Mouse (Mus musculus) inflammation-experienced regulatory T-cells, adult 6 months (primary cell): ENCODE results near the gene Rbck1. TPM values are rescaled to one million over a fixed set of nuclear protein-coding genes. Genes with fewer than 3 reads are reported as not detected.
"Not testable (repeated sequence)": the region's sequence is repeated elsewhere in the genome, so short reads cannot be mapped to it uniquely, and the experiment has no call there.

ENCODE experiments used
- ATAC-seq: one replicate; pipeline ENCODE4 v1.8.0; 2017
- polyA plus RNA-seq, 3 experiments: library from polyadenylated mRNA; unstranded; fragments of 100-300 nt; shearing (Covaris generic); gene quantifications; one replicate each; pipeline ENCODE4 v1.2.1; 2017

Rbck1 gene
- polyA plus RNA-seq, 3 experiments from 2014 or later = 54.0 to 68.9 (median 63.6) TPM

DNA sequence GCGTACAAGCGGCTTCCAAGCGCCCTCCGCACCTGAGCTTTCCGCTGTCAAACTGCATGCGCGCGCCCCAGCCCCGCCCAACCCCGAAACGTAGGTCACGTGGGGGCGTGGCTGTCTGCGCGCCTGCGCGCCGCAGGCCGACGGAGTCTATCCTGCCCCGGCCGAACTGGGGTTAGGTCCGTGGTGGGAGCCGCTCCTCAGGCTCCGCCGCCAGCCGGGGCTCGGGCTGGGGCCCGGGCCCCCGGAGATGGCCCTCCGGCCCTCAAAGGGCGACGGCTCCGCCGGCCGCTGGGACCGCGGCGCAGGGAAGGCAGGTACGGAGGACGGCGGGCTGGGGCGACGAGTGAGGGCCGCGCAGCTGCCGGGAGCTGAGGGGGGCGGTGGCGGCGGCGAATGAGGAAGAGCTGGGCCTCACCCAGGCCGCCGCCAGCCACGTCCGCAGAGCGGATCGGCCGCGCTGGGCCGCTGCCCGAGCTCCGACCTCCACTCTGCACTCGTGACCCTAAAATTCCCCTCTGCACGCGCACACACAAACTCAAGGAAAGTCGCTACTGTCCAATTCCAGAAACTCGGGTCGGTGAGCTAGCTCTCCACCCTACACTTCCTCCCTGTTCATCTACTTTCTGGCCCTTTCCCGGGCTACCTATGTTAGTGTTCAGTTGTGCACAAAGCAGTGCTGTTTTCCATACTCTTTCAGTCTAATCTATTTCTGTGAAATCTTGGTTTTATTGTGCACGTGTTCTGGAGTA is 38.6 kb downstream of the Rbck1 start, which contains the start of gene Tbc1d20:
Gene Tbc1d20 (plus strand): TSS at position 102 of the 749 bp plus-strand sequence.
- ATAC-seq = peak; percentile 91

DNA sequence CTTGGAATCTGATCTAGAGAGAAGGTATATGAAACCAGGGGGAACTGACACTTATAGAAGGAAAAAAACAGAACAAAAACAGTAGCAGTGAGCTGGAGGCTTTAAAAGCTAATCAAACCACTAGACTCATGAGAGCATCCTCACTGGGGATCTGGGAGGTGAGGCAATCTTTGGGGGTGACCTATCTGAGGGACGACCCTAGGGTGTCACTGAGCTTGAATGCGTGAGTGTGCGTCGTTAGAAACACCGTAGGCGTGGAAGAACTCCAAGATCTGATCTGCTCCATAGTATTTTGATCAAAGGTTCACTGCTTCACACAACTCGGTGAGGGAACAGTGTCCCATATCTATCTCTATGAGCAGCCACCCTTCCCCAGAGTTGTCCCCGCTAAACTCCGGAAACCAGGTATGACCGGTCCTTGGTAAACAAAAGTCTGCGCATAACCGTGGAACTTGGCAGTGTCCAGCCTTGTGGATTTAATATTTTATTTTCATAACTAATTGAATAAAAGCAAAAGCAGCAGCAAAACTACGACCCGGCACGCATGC is 39.2 kb downstream of the Rbck1 start:
- peak; percentile 33 for ATAC-seq

DNA sequence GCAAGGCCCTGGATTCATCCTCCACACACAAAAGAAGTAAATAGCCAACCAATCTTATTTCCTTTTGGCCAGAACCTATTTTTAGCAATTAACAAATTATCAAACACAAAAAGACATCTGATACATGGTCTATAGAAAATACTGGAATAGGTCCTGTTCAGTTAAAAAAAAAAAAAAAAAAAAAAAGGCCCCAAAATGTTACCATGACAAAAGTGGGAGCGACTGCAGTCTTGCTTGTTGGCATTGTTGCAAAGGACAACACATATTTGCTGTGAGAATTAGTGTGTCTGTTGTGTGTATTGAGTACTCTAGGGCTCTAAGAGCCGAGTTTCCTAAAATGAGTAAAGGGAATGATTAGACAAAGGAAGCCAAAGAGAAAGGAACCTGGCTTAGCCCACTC is 40.0 kb downstream of the Rbck1 start:
- ATAC-seq = no peak

DNA sequence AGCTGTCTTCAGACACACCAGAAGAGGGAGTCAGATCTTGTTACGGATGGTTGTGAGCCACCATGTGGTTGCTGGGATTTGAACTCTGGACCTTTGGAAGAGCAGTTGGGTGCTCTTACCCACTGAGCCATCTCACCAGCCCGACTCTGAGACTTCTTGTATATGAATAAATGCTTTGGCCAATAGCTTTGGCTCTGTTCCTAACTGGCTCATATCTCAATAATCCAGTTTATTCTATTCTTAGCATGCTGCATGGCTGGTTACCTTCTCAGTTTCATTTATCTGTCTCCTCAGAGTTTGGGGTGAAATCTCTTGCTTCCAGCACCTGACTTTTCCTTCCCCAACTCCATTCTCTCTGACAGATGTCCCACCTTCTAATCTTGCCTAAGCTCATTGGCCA is 42.8 kb downstream of the Rbck1 start:
- not testable (repeated sequence) for ATAC-seq

DNA sequence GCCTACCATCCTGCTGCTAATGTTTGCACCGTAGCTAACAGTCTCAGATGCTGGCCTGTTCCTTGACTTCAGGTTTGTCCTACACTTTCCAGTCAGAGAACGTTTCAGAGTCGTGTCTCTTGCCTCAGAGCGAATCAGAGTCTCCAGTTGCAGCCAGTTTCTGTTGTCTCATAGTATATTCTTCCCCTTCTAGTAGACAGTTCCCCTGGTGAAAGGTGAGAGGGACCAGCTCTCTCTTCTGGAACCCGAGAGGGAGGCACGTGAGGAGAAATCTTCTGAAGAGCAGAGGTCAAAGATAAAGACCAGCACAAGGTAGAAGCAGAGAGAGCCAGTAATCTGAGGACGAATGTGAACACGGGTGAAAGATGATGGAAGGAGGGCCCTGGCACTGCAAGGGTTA is 44.4 kb downstream of the Rbck1 start:
- ATAC-seq = no peak

DNA sequence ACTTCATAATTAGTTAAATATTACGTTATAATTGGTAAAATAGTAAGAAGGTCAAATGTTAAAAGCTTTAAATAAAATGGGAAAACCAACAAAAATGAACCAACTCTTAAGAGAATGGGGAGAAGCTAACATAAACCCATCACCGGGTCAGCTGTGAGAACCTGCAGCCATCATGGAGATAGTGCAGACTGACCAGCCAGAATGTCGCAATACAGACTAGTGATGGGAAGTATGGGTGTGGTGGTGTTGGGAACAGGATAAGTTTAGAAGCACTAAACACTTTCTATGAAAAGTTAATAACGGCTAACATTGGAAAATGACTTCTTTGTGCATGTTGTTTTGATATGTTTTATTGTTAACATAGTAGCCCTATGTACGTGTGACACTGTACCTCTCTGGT is 44.9 kb downstream of the Rbck1 start:
- ATAC-seq = no peak

DNA sequence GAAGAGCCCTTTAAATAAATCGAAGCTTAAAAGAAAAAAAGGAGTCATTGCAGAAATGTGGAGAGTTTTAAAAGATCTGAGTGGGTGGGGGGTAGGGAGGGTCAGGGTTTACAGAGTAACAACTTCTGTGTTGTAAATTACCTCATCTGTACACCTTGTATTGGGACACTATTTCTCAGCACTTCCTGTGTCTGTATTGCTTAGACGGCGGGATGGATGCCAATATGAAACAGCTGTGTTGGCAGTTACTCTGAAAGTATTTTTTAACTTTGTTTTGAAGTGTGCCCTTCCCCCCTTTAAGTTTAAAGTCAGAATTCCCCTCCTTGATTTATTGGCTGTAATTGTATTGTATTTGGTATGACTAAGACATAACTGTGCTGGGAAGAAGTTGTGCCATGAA is 51.0 kb downstream of the Rbck1 start:
- ATAC-seq = peak; percentile 69

DNA sequence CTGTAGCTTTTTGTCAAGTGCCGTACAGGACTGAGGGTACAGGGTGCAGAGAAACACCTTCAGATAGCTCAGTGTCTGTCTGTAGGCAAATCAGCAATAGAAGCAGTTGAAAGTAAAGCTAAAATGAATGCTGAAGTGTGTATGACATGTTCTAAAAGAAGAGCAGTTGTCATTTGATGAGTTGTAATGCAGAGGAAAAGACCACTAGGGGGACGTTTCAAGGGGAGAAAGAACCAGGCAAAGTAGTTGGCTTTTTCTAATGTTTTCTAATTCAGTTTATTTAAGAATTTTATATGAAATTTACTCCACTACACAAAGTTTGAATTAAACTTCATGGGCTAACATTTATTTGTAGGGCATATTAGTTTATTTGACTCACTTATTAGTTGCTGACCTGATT is 58.8 kb downstream of the Rbck1 start:
- no peak for ATAC-seq

Other genes with a start within 250 kb of the Rbck1 start
- 1 to 10 TPM; 2.5 to 8.0 (median 3.3) TPM for gene Srxn1, start 227.1 kb downstream of the Rbck1 start, polyA plus RNA-seq
- not detected for gene Tcf15, start 189.1 kb downstream of the Rbck1 start, polyA plus RNA-seq
- gene Csnk2a1, start 105.8 kb downstream of the Rbck1 start, polyA plus RNA-seq = 10 to 100 TPM; 57.1 to 89.9 (median 83.2) TPM
- 10 to 100 TPM; 16.1 to 19.1 (median 16.8) TPM for gene Tbc1d20, start 38.8 kb downstream of the Rbck1 start, polyA plus RNA-seq
- 1 to 10 TPM; 1.7 to 3.5 (median 2.1) TPM for gene Trib3, start 11.4 kb upstream of the Rbck1 start, polyA plus RNA-seq
- not detected for gene Nrsn2, start 44.0 kb upstream of the Rbck1 start, polyA plus RNA-seq
- gene Sox12, start 65.4 kb upstream of the Rbck1 start, polyA plus RNA-seq = under 1 TPM in 2 of 3 experiments, not detected in 1; 0.39 to 0.49 TPM
- under 1 TPM; 0.34 to 0.95 (median 0.93) TPM for gene Zcchc3, start 82.4 kb upstream of the Rbck1 start, polyA plus RNA-seq
- gene 6820408C15Rik, start 82.9 kb upstream of the Rbck1 start, polyA plus RNA-seq = not detected
- gene Defb23, start 132.0 kb upstream of the Rbck1 start, polyA plus RNA-seq = not detected
- gene Defb20, start 144.4 kb upstream of the Rbck1 start, polyA plus RNA-seq = not detected
- gene Defb22, start 157.5 kb upstream of the Rbck1 start, polyA plus RNA-seq = not detected
- gene Defb26, start 179.0 kb upstream of the Rbck1 start, polyA plus RNA-seq = not detected
- gene Defb28, start 185.6 kb upstream of the Rbck1 start, polyA plus RNA-seq = not detected
- gene Defb29, start 207.4 kb upstream of the Rbck1 start, polyA plus RNA-seq = not detected
- gene Gm17416, start 236.7 kb upstream of the Rbck1 start, polyA plus RNA-seq = not detected
- not detected for gene Defb21, start 240.1 kb upstream of the Rbck1 start, polyA plus RNA-seq
- gene Defb19, start 247.7 kb upstream of the Rbck1 start, polyA plus RNA-seq = not detected